Mouse (Mus musculus) hindbrain, embryonic 13.5 days (tissue): ENCODE results near the gene Kcna10. TPM values are rescaled to one million over a fixed set of nuclear protein-coding genes. Genes with fewer than 3 reads are reported as not detected.

Experiments used
- ATAC-seq: fragments of 200-750 bp; cut with Nextera tagmentation; 2 replicates; pipeline ENCODE4 v1.8.0; 2017; ENCODE audit warnings: moderate TSS enrichment; ENCODE audit not compliant: low FRiP score
- H3K27ac ChIP-seq: fragments of 300-500 bp; sonication (generic); 2 replicates; pipeline ENCODE4 v1.5.1; 2015; ENCODE audit warnings: inconsistent platforms, mild to moderate bottlenecking, moderate library complexity
- H3K27me3 ChIP-seq: fragments of 300-500 bp; sonication (generic); 2 replicates; pipeline ENCODE4 v1.6.1; 2015; ENCODE audit warnings: mild to moderate bottlenecking, inconsistent platforms
- H3K36me3 ChIP-seq: fragments of 300-500 bp; sonication (generic); 2 replicates; pipeline ENCODE4 v1.6.1; 2015; ENCODE audit warnings: mild to moderate bottlenecking, inconsistent platforms
- H3K4me1 ChIP-seq: fragments of 300-500 bp; sonication (generic); replicated peaks from 2 replicates; pipeline ENCODE4 v1.6.1; 2015; ENCODE audit warnings: inconsistent platforms
- H3K4me2 ChIP-seq: fragments of 300-500 bp; sonication (generic); 2 replicates; pipeline ENCODE4 v1.6.1; 2015; ENCODE audit warnings: inconsistent platforms, mild to moderate bottlenecking, moderate library complexity
- H3K4me3 ChIP-seq: fragments of 300-500 bp; sonication (generic); 2 replicates; pipeline ENCODE4 v1.5.1; 2015; ENCODE audit warnings: mild to moderate bottlenecking, inconsistent platforms
- H3K9ac ChIP-seq: fragments of 300-500 bp; sonication (generic); 2 replicates; pipeline ENCODE4 v1.6.1; 2015; ENCODE audit warnings: mild to moderate bottlenecking, inconsistent platforms
- H3K9me3 ChIP-seq: fragments of 300-500 bp; sonication (generic); 2 replicates; pipeline ENCODE4 v1.6.1; 2016; ENCODE audit warnings: inconsistent platforms
- WGBS: fragments of 180-500 bp; shearing (Covaris S2); methylation state at CpG from one replicate; pipeline ENCODE4 v1.1.7; 2015; 5-methylcytosine and 5-hydroxymethylcytosine counted together
- polyA plus RNA-seq: library from polyadenylated mRNA; unstranded; fragments of >200 nt; fragmentation: Nextera tagmentation; extraction: Ambion mirVana; gene quantifications from 2 replicates; pipeline ENCODE4 v1.2.1, GENCODE M21; 2015

Kcna10 gene
- polyA plus RNA-seq, 1 experiment from 2014 or later: not detected

DNA sequence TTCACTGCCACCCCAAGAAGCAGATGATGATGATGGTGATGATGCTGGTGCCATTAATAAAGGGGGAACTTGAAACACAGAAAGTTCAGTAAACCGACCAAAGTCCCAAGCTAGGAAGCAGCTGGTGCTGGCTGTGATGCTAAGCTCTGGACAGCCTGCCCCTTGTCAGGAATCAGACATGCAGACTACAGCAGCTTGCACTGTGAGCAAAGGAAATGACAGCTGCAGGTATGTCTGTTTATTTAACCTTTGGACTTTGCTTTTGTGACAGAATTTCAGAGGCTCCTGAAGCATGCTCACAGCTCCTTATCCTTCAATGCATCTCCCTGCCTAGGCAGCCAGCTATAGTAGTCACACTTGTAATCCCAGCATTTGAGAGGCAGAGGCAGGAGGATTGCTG, 47.7 kb downstream of the Kcna10 start, which contains the start of gene A630076J17Rik:
A630076J17Rik (plus strand) TSS at position 88 of the 400 bp plus-strand sequence.
- WGBS: 50% methylated on average over 1 of the region's 1 CpGs
- peaks cover 17% of the 10 kb centered on the region for H3K27me3 ChIP-seq
- H3K4me1 ChIP-seq: 0 out of 2 replicates have a peak, but pooled peaks cover 4% of the 10 kb centered on the region
- no peaks in the 10 kb centered on the region for H3K36me3 ChIP-seq
- H3K9ac ChIP-seq: no peak within 1 kb of the TSS
- no peaks in the 10 kb centered on the region for H3K9me3 ChIP-seq
- no peak within 1 kb of the TSS for H3K4me2 ChIP-seq
- H3K27ac ChIP-seq: no peak within 1 kb of the TSS
- ATAC-seq: no peak
- H3K4me3 ChIP-seq: no peak within 1 kb of the TSS

DNA sequence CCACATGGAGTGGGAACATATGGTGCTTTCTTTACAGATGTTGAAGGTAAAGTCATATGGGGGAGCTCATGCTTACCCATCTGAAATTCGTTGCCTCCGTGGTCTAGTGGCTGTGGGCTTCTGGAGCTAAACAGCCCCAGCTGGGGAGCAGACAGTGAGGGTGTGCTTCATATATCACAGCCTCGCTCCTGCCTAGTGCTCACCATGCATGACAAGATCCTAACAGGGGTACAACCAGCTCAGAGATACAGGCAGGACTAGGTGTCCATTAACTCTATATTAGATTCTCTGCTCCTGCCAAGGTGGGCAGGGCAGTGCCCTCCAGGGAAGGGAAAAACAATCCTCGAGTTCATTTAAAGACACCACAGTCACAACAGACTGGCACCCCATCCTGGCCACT, 48.3 kb downstream of the Kcna10 start:
- WGBS: 61% methylated on average over 4 of the region's 4 CpGs
- Histone ChIP-seq H3K36me3 (no peaks in the 10 kb centered on the region), H3K4me1 (0 out of 2 replicates have a peak, but pooled peaks cover 4% of the 10 kb centered on the region), H3K9ac (no peak overlapping the region), H3K4me3 (no peak overlapping the region), H3K9me3 (no peaks in the 10 kb centered on the region), H3K4me2 (no peak overlapping the region), H3K27ac (no peak overlapping the region), H3K27me3 (peaks cover 17% of the 10 kb centered on the region)
- ATAC-seq: no peak

DNA sequence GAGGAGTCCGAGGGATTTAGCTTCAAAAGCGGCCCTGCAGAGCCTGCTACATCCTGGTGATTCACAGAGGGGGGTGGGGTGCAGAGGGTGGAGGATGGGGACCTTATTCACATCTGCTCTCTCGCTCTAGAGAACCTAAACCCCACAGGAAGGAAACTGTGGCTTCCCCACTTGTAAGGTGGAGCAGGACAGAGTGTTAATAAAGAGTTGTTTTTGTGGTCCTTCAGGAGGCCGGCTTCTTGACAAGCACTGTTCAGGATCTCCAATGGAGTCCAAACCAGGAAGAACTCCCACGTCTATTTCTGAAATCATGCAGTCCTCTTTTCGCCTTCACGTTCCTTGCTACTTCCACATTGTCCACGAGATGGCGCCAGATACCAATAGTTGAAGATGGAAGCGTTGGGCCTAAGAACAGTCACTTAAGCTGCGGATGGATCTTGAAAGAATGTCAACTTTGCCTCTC, 50.5 kb downstream of the Kcna10 start:
- H3K9me3 ChIP-seq: no peaks in the 10 kb centered on the region
- no peaks in the 10 kb centered on the region for H3K36me3 ChIP-seq
- H3K9ac ChIP-seq: peak overlapping the region; percentile 51
- H3K27me3 ChIP-seq: peaks cover 23% of the 10 kb centered on the region
- no peak overlapping the region for H3K4me2 ChIP-seq
- 9% methylated on average over 11 of the region's 11 CpGs for WGBS
- peak; percentile 57 for ATAC-seq
- no peak overlapping the region for H3K4me3 ChIP-seq
- H3K27ac ChIP-seq: no peak overlapping the region
- H3K4me1 ChIP-seq: 0 out of 2 replicates have a peak, but pooled peaks cover 4% of the 10 kb centered on the region

DNA sequence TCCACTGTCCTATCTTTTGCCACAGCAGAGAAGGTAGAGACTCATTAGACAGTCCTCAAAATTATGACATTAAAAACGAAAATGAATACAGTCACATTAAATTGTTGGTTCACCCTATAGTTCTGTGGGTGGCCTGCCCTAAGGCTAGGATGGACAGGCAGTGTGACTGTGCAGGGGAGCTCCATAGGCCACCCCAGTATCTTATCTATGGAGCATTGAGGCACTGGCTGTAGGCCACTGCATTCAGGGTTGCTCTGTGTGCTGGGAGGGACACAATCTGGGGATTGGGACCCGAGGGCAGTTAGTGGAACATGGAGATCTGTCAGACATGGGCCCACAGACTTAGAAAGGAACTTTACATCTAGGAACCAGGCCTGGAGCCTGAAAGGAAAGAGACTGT, 51.1 kb downstream of the Kcna10 start:
- Histone ChIP-seq H3K4me2 (no peak overlapping the region), H3K4me1 (0 out of 2 replicates have a peak, but pooled peaks cover 4% of the 10 kb centered on the region), H3K4me3 (no peak overlapping the region), H3K27me3 (peaks cover 27% of the 10 kb centered on the region), H3K27ac (no peak overlapping the region), H3K36me3 (no peaks in the 10 kb centered on the region), H3K9me3 (no peaks in the 10 kb centered on the region), H3K9ac (no peak overlapping the region)
- ATAC-seq: peak; percentile 40; the same call in 1 of the 2 replicates
- WGBS: 24% methylated on average over 2 of the region's 2 CpGs

DNA sequence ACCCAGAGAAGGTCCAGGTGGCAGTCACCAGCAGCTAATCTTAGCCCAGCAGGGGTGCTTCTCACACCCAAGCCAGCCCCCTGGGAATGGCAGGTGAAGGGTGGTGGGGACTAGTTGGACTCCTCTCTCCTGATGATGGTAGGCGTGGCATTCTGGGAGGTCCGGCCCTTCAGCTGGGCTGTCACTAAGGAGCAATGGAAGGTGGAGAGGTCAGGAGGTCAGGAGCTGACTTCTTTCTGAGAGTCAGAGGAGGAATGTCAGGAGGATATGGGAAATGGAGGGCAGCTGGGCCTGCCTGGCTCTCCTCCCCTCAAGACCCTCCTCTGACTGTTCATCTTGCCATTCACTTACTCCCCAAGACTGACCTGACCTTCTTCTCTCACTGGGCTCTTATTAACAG, 55.2 kb downstream of the Kcna10 start:
- Histone ChIP-seq H3K27me3 (peaks cover 33% of the 10 kb centered on the region), H3K9ac (no peak overlapping the region), H3K27ac (no peak overlapping the region), H3K36me3 (no peaks in the 10 kb centered on the region), H3K4me1 (peaks cover 10% of the 10 kb centered on the region), H3K9me3 (no peaks in the 10 kb centered on the region), H3K4me2 (no peak overlapping the region), H3K4me3 (no peak overlapping the region)
- no peak for ATAC-seq
- 38% methylated on average over 2 of the region's 2 CpGs for WGBS

DNA sequence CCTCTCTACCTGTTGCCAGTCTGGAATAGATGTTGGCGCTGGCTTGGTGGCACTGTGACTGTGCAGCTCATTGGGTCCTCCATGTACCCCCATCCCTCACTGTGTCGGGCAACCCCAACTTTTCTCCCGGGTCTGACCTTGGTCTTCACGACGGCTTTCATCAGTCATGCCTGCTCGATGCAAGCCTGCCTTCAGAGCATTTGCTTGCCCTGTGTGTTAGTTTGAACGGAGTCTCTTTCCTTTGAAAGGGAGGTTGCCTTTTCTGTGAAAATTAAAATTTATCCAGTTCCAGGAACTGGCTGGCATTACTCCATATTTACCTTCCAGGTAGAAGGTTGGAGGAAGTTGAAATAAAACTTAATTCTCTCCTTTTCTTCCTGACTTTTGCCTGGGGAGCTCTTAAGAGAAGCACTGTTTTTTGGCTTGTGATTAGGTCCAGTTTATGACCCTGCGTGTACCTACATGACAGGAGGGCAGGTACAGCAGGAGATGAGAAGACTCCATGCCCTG, 55.7 kb downstream of the Kcna10 start:
- Histone ChIP-seq H3K9me3 (no peaks in the 10 kb centered on the region), H3K4me1 (peaks cover 6% of the 10 kb centered on the region), H3K9ac (no peak overlapping the region), H3K4me3 (no peak overlapping the region), H3K36me3 (no peaks in the 10 kb centered on the region), H3K27ac (no peak overlapping the region), H3K4me2 (no peak overlapping the region), H3K27me3 (peaks cover 30% of the 10 kb centered on the region)
- no peak for ATAC-seq
- WGBS: 90% methylated on average over 8 of the region's 8 CpGs

DNA sequence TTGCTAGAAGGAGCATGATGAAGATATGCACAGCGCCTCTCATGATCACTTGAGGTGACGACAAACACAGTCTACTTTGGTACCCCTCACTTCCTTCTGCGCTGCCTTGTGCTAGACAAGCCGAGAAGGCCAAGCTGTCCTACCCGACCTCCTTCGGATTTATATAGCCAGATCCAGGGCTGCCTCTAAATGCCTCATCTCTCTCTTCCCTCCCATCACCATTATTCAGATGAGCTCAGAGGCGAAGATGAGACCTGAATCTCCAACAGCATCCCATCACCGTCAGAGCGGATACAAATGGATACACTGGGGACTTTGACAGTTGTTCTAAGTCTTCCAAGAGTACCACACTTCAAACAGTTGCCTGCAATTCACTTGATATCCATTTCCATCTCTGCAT, 56.8 kb downstream of the Kcna10 start, which contains the start of gene Prok1:
Prok1 (minus strand) TSS at position 101 of the 400 bp plus-strand sequence.
- Histone ChIP-seq H3K4me3 (no peak within 1 kb of the TSS), H3K4me1 (peaks cover 6% of the 10 kb centered on the region), H3K27ac (no peak within 1 kb of the TSS), H3K27me3 (peaks cover 33% of the 10 kb centered on the region), H3K9me3 (no peaks in the 10 kb centered on the region), H3K4me2 (no peak within 1 kb of the TSS), H3K36me3 (no peaks in the 10 kb centered on the region), H3K9ac (no peak within 1 kb of the TSS)
- ATAC-seq: no peak
- 91% methylated on average over 9 of the region's 9 CpGs for WGBS

DNA sequence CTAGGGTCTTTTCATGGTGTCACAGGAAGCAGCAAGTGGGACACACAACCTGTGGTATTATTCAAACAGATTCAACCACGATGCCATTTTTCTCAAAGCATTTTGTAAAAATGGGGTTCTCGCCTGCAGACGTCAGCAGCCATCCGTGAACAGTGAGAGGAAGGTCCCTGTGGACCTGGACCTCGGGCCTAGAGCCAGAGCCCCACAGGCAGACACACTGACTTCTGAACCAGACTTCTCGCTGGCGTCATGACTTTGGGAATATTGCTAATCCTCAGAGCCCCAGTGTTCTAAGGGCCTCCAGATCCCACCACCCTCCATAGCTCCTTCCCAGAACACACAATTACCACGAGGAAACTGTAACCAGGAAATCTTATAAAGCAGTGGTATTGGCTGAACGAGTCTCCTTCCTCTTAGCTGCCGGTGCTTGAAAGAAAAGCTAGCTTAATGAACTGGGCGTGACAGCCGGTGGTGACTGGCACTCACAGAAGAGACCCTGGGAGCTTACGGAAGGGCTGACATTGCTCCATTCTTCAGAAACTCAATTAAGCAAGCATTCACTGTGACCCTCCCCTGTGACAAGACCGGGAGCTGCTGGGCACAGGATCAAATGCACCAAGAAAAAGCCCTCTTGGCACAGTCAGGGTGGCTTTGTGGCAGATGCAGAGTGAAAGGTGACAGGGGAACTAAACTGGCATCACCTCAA, 58.7 kb downstream of the Kcna10 start:
- ATAC-seq: no peak; the same call in 1 of the 2 replicates
- 31% methylated on average over 14 of the region's 14 CpGs for WGBS

More for the DNA sequence above, 58.7 kb downstream of the Kcna10 start:
- Histone ChIP-seq H3K9me3 (no peaks in the 10 kb centered on the region), H3K27ac (no peak overlapping the region), H3K4me1 (peaks cover 6% of the 10 kb centered on the region), H3K4me2 (no peak overlapping the region), H3K36me3 (no peaks in the 10 kb centered on the region), H3K27me3 (peaks cover 36% of the 10 kb centered on the region), H3K4me3 (no peak overlapping the region), H3K9ac (no peak overlapping the region)

Other genes starting within 250 kb of the Kcna10 start
- gene Kcna3, start 146.9 kb upstream of the Kcna10 start, polyA plus RNA-seq: 6.8 and 7.1 TPM in 2 replicates
- 1.2 and 1.3 TPM in 2 replicates for gene Kcna2, start 81.9 kb upstream of the Kcna10 start, polyA plus RNA-seq
- 0.13 and 6.0 TPM in 2 replicates for gene Cym, start 38.7 kb downstream of the Kcna10 start, polyA plus RNA-seq
- gene A630076J17Rik, start 47.6 kb downstream of the Kcna10 start, polyA plus RNA-seq: not detected in 2 replicates
- 0.10 and 0.32 TPM in 2 replicates for gene Prok1, start 56.7 kb downstream of the Kcna10 start, polyA plus RNA-seq
- 200 TPM in 2 replicates for gene Lamtor5, start 95.8 kb downstream of the Kcna10 start, polyA plus RNA-seq
- gene Slc16a4, start 108.2 kb downstream of the Kcna10 start, polyA plus RNA-seq: 2.3 and 2.5 TPM in 2 replicates
- gene Rbm15, start 150.6 kb downstream of the Kcna10 start, polyA plus RNA-seq: 9.1 and 9.5 TPM in 2 replicates